Mouse (Mus musculus) hindbrain, embryonic 16.5 days (tissue): ENCODE data around the gene Izumo1. TPM values are rescaled to one million over a fixed set of nuclear protein-coding genes. Genes with fewer than 3 reads are reported as not detected.

Experiments used
- ATAC-seq: fragments of 200-750 bp; cut with Nextera tagmentation; 2 replicates; pipeline ENCODE4 v1.8.0; 2017; ENCODE audit warnings: moderate TSS enrichment, moderate library complexity
- H3K27ac ChIP-seq: fragments of 300-500 bp; sonication (generic); 2 replicates; pipeline ENCODE4 v1.5.1; 2014; ENCODE audit warnings: low read depth, mild to moderate bottlenecking, control low read depth, low read length, moderate library complexity
- H3K27me3 ChIP-seq: fragments of 300-500 bp; sonication (generic); replicated peaks from 2 replicates; pipeline ENCODE4 v1.6.1; 2014; ENCODE audit warnings: low read length; ENCODE audit not compliant: control insufficient read depth, insufficient read depth
- H3K36me3 ChIP-seq: fragments of 300-500 bp; sonication (generic); 2 replicates; pipeline ENCODE4 v1.6.1; 2014; ENCODE audit warnings: mild to moderate bottlenecking, low read length, moderate library complexity, mixed read lengths; ENCODE audit not compliant: control insufficient read depth, insufficient read depth
- H3K4me1 ChIP-seq: fragments of 300-500 bp; sonication (generic); 2 replicates; pipeline ENCODE4 v1.6.1; 2014; ENCODE audit warnings: low read depth, low read length; ENCODE audit not compliant: control insufficient read depth, insufficient read depth
- H3K4me2 ChIP-seq: fragments of 300-500 bp; sonication (generic); 2 replicates; pipeline ENCODE4 v1.6.1; 2014; ENCODE audit warnings: mild to moderate bottlenecking, low read length, control low read depth, moderate library complexity
- H3K4me3 ChIP-seq: fragments of 300-500 bp; sonication (generic); 2 replicates; pipeline ENCODE4 v1.5.1; 2014; ENCODE audit warnings: mild to moderate bottlenecking, low read length, control low read depth, moderate library complexity
- H3K9ac ChIP-seq: fragments of 300-500 bp; sonication (generic); 2 replicates; pipeline ENCODE4 v1.6.1; 2014; ENCODE audit warnings: low read depth, mild to moderate bottlenecking, control low read depth, low read length, moderate library complexity
- H3K9me3 ChIP-seq: fragments of 300-500 bp; sonication (generic); 2 replicates; pipeline ENCODE4 v1.6.1; 2014; ENCODE audit warnings: mild to moderate bottlenecking, low read length, moderate library complexity; ENCODE audit not compliant: control insufficient read depth
- WGBS: fragments of 180-500 bp; shearing (Covaris S2); extraction: QIAGEN DNeasy Blood & Tissue Kit; methylation state at CpG from one replicate; pipeline ENCODE4 v1.1.7; 2014; 5-methylcytosine and 5-hydroxymethylcytosine counted together
- polyA plus RNA-seq: library from polyadenylated mRNA; unstranded; fragments of >200 nt; fragmentation: Nextera tagmentation; extraction: Ambion mirVana; gene quantifications from 2 replicates; pipeline ENCODE4 v1.2.1, GENCODE M21; 2015

The Izumo1 gene
- polyA plus RNA-seq, 1 experiment from 2014 or later = not detected

DNA sequence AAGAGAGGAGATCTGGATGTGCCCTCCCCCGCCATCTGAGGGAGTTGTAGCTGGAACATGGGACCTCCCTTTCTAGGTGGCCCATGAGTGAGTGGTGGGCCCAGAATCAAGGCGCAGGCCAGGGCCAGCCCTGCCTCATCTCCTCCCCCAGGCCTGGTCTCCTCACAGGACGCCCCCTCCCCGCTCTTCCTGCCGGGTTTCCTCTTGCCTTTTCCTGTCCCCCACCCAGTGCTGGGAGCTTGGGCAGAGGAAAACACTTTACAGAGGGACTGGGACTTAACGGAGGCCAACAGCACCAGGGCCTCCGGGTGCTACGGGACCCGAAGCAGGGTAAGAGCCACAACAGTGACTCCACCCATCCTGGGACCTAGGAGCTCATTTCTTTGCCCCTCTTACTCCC lies 5.7 kb downstream of the Izumo1 start, which contains the start of gene Rasip1:
Rasip1 (plus strand) TSS at position 228 of the 400 bp plus-strand sequence.
- Histone ChIP-seq H3K4me2 (peak within 1 kb of the TSS; percentile 84), H3K27ac (peak within 1 kb of the TSS; percentile 82), H3K4me3 (peak within 1 kb of the TSS; percentile 51), H3K36me3 (no peaks in the 10 kb centered on the region), H3K9me3 (no peaks in the 10 kb centered on the region), H3K4me1 (peaks cover 4% of the 10 kb centered on the region), H3K27me3 (0 out of 2 replicates have a peak, but pooled peaks cover 2% of the 10 kb centered on the region), H3K9ac (peak within 1 kb of the TSS; percentile 75)
- 87% methylated on average over 9 of the region's 9 CpGs for WGBS
- ATAC-seq = no peak

GRCm38 (mm10) chr7:45628364-45629294 lies 7.0 kb downstream of the Izumo1 start:
- H3K4me3 ChIP-seq = peak overlapping the region; percentile 51
- peak overlapping the region; percentile 82 for H3K27ac ChIP-seq
- peak; percentile 89 for ATAC-seq
- peak overlapping the region; percentile 75 for H3K9ac ChIP-seq
- H3K4me2 ChIP-seq = peak overlapping the region; percentile 84
- H3K27me3 ChIP-seq = 0 out of 2 replicates have a peak, but pooled peaks cover 2% of the 10 kb centered on the region
- no peaks in the 10 kb centered on the region for H3K36me3 ChIP-seq
- under 1% methylated on average over 88 of the region's 105 CpGs for WGBS
- no peaks in the 10 kb centered on the region for H3K9me3 ChIP-seq
- H3K4me1 ChIP-seq = peaks cover 9% of the 10 kb centered on the region

GRCm38 (mm10) chr7:45630064-45630907 lies 8.7 kb downstream of the Izumo1 start:
- WGBS = 67% methylated on average over 23 of the region's 23 CpGs
- ATAC-seq = no peak
- H3K4me2 ChIP-seq = no peak overlapping the region
- no peak overlapping the region for H3K27ac ChIP-seq
- H3K9me3 ChIP-seq = no peaks in the 10 kb centered on the region
- no peak overlapping the region for H3K9ac ChIP-seq
- H3K36me3 ChIP-seq = no peaks in the 10 kb centered on the region
- H3K4me1 ChIP-seq = peaks cover 9% of the 10 kb centered on the region
- H3K4me3 ChIP-seq = no peak overlapping the region
- 0 out of 2 replicates have a peak, but pooled peaks cover 2% of the 10 kb centered on the region for H3K27me3 ChIP-seq

- H3K4me1 ChIP-seq = peaks cover 9% of the 10 kb centered on the region
- 0 out of 2 replicates have a peak, but pooled peaks cover 2% of the 10 kb centered on the region for H3K27me3 ChIP-seq
- peak overlapping the region; percentile 54 for H3K9ac ChIP-seq
- peaks cover 7% of the 10 kb centered on the region for H3K36me3 ChIP-seq
- H3K4me2 ChIP-seq = peak overlapping the region; percentile 53
- ATAC-seq = no peak
- peak overlapping the region; percentile 22 for H3K4me3 ChIP-seq
- H3K27ac ChIP-seq = no peak overlapping the region
- H3K9me3 ChIP-seq = no peaks in the 10 kb centered on the region
- WGBS = 18% methylated on average over 35 of the region's 35 CpGs
These were observed 10.9 kb downstream of the Izumo1 start for GRCm38 (mm10) chr7:45632499-45632898.

DNA sequence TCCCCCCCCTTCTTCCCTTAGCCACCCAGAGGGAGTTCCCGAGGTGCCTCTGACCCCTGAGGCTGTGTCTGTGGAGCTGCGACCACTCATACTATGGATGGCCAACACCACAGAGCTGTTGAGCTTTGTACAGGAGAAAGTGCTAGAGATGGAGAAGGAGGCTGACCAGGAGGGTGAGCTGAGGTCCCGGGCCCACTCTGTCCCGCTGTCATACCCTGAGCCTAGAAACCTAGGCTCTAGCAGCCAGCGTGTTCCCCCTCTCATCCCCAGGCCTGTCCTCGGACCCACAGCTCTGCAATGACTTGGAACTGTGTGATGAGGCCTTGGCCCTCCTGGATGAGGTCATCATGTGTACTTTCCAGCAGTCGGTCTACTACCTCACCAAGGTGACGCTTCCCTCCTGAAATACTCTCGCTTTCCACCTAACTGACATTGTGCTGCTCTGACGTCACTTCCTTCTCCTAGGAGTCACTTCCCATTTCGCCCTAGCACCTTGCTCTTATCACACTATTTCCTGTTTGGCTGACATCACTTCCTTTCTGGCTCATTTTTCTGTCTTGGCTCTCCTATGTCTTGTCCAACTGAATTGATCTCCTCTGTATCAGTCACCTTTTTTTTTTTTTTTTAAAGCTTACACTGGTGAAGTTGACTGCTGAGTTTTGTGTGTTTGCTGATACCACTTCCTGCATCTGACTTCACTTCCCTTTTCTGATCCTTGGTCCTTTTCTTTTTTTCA lies 13.5 kb downstream of the Izumo1 start:
- Histone ChIP-seq H3K9ac (no peak overlapping the region), H3K4me2 (no peak overlapping the region), H3K27me3 (0 out of 2 replicates have a peak, but pooled peaks cover 2% of the 10 kb centered on the region), H3K36me3 (peaks cover 7% of the 10 kb centered on the region), H3K27ac (no peak overlapping the region), H3K4me1 (peaks cover 11% of the 10 kb centered on the region), H3K9me3 (no peaks in the 10 kb centered on the region), H3K4me3 (no peak overlapping the region)
- 88% methylated on average over 11 of the region's 11 CpGs for WGBS
- no peak for ATAC-seq

GRCm38 (mm10) chr7:45635711-45636688 lies 14.4 kb downstream of the Izumo1 start:
- no peak overlapping the region for H3K9ac ChIP-seq
- H3K27me3 ChIP-seq = 0 out of 2 replicates have a peak, but pooled peaks cover 2% of the 10 kb centered on the region
- WGBS = 83% methylated on average over 15 of the region's 15 CpGs
- peaks cover 14% of the 10 kb centered on the region for H3K4me1 ChIP-seq
- H3K4me3 ChIP-seq = no peak overlapping the region
- peaks cover 7% of the 10 kb centered on the region for H3K36me3 ChIP-seq
- H3K4me2 ChIP-seq = no peak overlapping the region
- H3K27ac ChIP-seq = no peak overlapping the region
- no peak for ATAC-seq
- H3K9me3 ChIP-seq = no peaks in the 10 kb centered on the region

- Histone ChIP-seq H3K4me3 (no peak overlapping the region), H3K9ac (no peak overlapping the region), H3K4me1 (peaks cover 15% of the 10 kb centered on the region), H3K27ac (no peak overlapping the region), H3K36me3 (peaks cover 7% of the 10 kb centered on the region), H3K27me3 (no peaks in the 10 kb centered on the region), H3K4me2 (peak overlapping the region; percentile 68), H3K9me3 (no peaks in the 10 kb centered on the region)
- no peak for ATAC-seq
- 98% methylated on average over 6 of the region's 6 CpGs for WGBS
These were observed 16.1 kb downstream of the Izumo1 start for GRCm38 (mm10) chr7:45637710-45638109.
